Mouse (Mus musculus) embryo, embryonic 10 days (tissue): ENCODE results near the gene Angptl7.

Experiments
- DNase-seq: peaks from one replicate; pipeline ENCODE4 v3.0.0-alpha.2; 2015; ENCODE audit warnings: low spot score

Angptl7 gene

GRCm38 (mm10) chr4:148495160-148495559, 5.1 kb downstream of the Angptl7 start:
- no peak for DNase-seq

GRCm38 (mm10) chr4:148491448-148491847, 8.8 kb downstream of the Angptl7 start:
- no peak for DNase-seq

- no peak for DNase-seq
These were observed 9.8 kb downstream of the Angptl7 start for GRCm38 (mm10) chr4:148490502-148490901.

- DNase-seq, result no peak
These were observed 12.4 kb downstream of the Angptl7 start for GRCm38 (mm10) chr4:148487841-148488240.

- DNase-seq, result no peak
These were observed 15.7 kb downstream of the Angptl7 start for GRCm38 (mm10) chr4:148484511-148484910.

- no peak for DNase-seq
These were observed 18.6 kb downstream of the Angptl7 start for GRCm38 (mm10) chr4:148481557-148482168.

GRCm38 (mm10) chr4:148480245-148480644, 20.0 kb downstream of the Angptl7 start:
- no peak for DNase-seq

- no peak for DNase-seq
These were observed 26.8 kb downstream of the Angptl7 start for GRCm38 (mm10) chr4:148473496-148473895.

- no peak for DNase-seq
These were observed 27.7 kb downstream of the Angptl7 start for GRCm38 (mm10) chr4:148472436-148473174.

- DNase-seq, result peak; percentile 46
These were observed 28.9 kb downstream of the Angptl7 start for GRCm38 (mm10) chr4:148471363-148471806.

GRCm38 (mm10) chr4:148469487-148470252, 30.6 kb downstream of the Angptl7 start:
- peak; percentile 19 for DNase-seq

- DNase-seq, result no peak
These were observed 31.9 kb downstream of the Angptl7 start for GRCm38 (mm10) chr4:148468396-148468795.

- no peak for DNase-seq
These were observed 33.7 kb downstream of the Angptl7 start for GRCm38 (mm10) chr4:148466511-148467079.

- DNase-seq, result no peak
These were observed 35.4 kb downstream of the Angptl7 start for GRCm38 (mm10) chr4:148464869-148465268.

- DNase-seq, result no peak
These were observed 36.0 kb downstream of the Angptl7 start for GRCm38 (mm10) chr4:148464301-148464700.

GRCm38 (mm10) chr4:148463208-148463960, 36.9 kb downstream of the Angptl7 start:
- peak; percentile 21 for DNase-seq

- no peak for DNase-seq
These were observed 37.5 kb downstream of the Angptl7 start for GRCm38 (mm10) chr4:148462717-148463116.

GRCm38 (mm10) chr4:148461772-148462171, 38.5 kb downstream of the Angptl7 start:
- no peak for DNase-seq

- DNase-seq, result no peak
These were observed 39.5 kb downstream of the Angptl7 start for GRCm38 (mm10) chr4:148460656-148461284.

GRCm38 (mm10) chr4:148455477-148456025, 44.7 kb downstream of the Angptl7 start:
- DNase-seq, result no peak

- DNase-seq, result no peak
These were observed 46.6 kb downstream of the Angptl7 start for GRCm38 (mm10) chr4:148453707-148454106.
